Mouse (Mus musculus): Measurements from ENCODE around the gene Hexb. TPM values are rescaled to one million over a fixed set of nuclear protein-coding genes. Genes with fewer than 3 reads are reported as not detected.
A peak's percentile ranks its signal among the peaks of the same experiment; 100 is the strongest.
"Not testable (repeated sequence)": the region's sequence is repeated elsewhere in the genome, so short reads cannot be mapped to it uniquely, and the experiment has no call there.

Hexb gene
- polyA plus RNA-seq, 1 experiment, result 62.9 TPM

DNA sequence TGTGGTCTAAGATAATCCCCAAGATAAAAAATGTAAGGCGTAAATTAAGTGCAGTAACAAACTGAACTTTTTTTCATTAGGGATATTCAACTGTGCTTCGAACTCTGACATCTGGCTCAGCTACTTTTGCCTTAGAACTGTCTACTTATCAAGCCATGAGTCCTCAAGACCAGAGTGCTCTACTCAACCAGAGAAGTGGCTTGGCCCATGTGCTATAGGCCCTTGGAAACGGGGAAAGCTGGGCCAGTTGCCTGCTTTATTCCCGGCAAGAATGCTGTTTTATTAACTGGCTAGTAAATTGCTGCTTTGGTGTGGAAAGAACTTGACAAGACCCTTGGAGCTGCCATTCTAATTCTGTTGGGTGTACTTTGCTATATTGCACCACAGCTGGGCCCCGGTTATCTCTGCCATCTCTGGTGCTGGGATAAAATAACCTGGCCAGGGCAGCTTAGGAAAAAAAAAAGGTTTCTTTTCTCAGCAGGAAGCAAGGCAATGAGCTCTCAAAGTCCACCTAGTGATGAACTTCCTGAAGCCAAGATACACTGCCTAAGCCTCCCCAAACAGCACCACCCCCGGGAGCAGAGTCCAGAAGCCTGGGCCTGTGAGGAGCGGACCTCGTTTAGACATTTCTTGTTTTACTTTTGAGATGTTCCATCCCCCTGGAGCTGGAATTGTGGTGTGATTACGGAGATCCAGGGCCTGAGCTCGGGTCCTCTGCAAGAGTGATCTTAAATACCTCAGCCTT is 22.5 kb downstream of the Hexb start:
- no peak for DNase-seq
- H3K27me3 ChIP-seq (ENCODE audit: control insufficient read depth, insufficient read depth, low read length), result no peaks in the 10 kb centered on the region
- WGBS, result 86% methylated on average over 10 of the region's 10 CpGs
- TF ChIP-seq POLR2A (IDR thresholded peaks at IDR 0.05; ENCODE audit: borderline replicate concordance, insufficient read depth, low read length), result no peak
- no peak for TF ChIP-seq CTCF (IDR thresholded peaks at IDR 0.05; ENCODE audit: borderline replicate concordance, insufficient read depth, low read depth, low read length)
- H3K27ac ChIP-seq (ENCODE audit: insufficient read depth, low read length), result no peak overlapping the region
- H3K4me1 ChIP-seq (ENCODE audit: control insufficient read depth, insufficient read depth, low read length), result no peaks in the 10 kb centered on the region
- H3K4me3 ChIP-seq (replicated peaks; ENCODE audit: insufficient read depth, low read depth, low read length), result no peak overlapping the region

DNA sequence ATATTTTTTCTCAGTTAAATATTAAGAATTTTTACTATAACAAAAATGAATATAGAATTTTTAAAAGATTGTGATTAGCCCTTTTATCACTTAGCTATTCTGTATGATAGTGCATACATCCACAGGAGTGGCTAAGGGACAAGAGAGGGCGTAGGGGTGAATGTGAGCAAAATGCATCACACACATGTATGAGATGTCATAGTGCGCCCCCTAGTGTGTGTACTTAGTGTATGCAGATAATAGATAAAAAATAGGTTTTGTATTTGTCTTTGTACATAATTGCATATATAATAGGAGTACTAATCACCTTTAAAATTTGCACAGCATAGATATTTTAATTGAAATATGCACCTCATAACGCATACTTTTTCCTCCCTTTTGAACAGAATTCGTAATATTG is 52.3 kb downstream of the Hexb start:
- Histone ChIP-seq H3K27me3 (ENCODE audit: control insufficient read depth, insufficient read depth, low read length) (no peaks in the 10 kb centered on the region), H3K4me3 (replicated peaks; ENCODE audit: insufficient read depth, low read depth, low read length) (no peak overlapping the region), H3K4me1 (ENCODE audit: control insufficient read depth, insufficient read depth, low read length) (no peaks in the 10 kb centered on the region), H3K27ac (ENCODE audit: insufficient read depth, low read length) (no peak overlapping the region)
- peak in 1 of 2 experiments; percentile 40 for DNase-seq
- TF ChIP-seq POLR2A (IDR thresholded peaks at IDR 0.05; ENCODE audit: borderline replicate concordance, insufficient read depth, low read length) (no peak), CTCF (IDR thresholded peaks at IDR 0.05; ENCODE audit: borderline replicate concordance, insufficient read depth, low read depth, low read length) (peak; percentile 54; the same call in 1 of the 2 replicates)
- 53% methylated on average over 4 of the region's 4 CpGs for WGBS

DNA sequence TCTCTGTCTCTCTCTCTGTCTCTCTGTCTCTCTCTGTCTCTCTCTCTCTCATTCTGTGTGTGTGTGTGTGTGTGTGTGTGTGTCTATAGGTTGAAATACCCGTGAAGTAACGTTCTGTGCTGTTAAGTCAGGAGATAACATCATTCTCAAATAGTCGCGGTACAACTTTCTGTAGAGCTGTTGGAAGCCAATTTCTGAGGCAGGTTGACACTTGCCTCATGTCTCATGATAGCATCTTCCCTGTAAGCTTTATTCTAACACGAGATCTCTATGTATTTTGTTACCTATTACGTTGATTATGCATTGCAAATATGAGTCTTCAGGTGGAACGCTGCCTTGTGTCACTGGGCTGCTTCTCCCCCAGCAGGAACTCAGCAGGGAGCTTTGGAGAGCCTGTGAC is 55.8 kb downstream of the Hexb start:
- Histone ChIP-seq H3K4me3 (replicated peaks; ENCODE audit: insufficient read depth, low read depth, low read length) (no peak overlapping the region), H3K4me1 (ENCODE audit: control insufficient read depth, insufficient read depth, low read length) (no peaks in the 10 kb centered on the region), H3K27me3 (ENCODE audit: control insufficient read depth, insufficient read depth, low read length) (no peaks in the 10 kb centered on the region), H3K27ac (ENCODE audit: insufficient read depth, low read length) (no peak overlapping the region)
- WGBS, result 84% methylated on average over 7 of the region's 7 CpGs
- TF ChIP-seq CTCF (IDR thresholded peaks at IDR 0.05; ENCODE audit: borderline replicate concordance, insufficient read depth, low read depth, low read length) (no peak), POLR2A (IDR thresholded peaks at IDR 0.05; ENCODE audit: borderline replicate concordance, insufficient read depth, low read length) (no peak)
- no peak for DNase-seq

DNA sequence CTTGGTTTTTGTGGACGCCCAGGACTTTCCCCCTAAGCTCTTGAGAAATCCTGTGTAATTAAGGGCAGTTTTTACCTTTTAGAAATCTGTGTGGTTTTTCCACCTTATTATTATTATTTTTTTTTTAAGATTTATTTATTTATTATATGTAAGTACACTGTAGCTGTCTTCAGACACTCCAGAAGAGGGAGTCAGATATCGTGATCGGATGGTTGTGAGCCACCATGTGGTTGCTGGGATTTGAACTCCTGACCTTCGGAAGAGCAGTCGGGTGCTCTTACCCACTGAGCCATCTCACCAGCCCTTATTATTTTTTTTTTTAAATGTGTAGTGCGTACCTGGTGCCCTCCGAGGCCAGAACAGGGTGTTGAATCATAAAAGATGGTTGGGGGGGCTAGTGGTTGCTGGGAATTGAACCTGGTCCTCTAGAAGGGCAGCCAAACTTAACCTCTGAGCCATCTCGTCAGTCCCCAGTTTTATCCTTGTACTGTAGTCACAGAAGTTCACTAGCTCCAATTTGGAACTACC is 59.7 kb downstream of the Hexb start:
- not testable (repeated sequence) for H3K4me1 ChIP-seq (ENCODE audit: control insufficient read depth, insufficient read depth, low read length); DNase-seq; H3K27me3 ChIP-seq (ENCODE audit: control insufficient read depth, insufficient read depth, low read length); H3K27ac ChIP-seq (ENCODE audit: insufficient read depth, low read length)
- peak overlapping the region; percentile 96 for H3K4me3 ChIP-seq (replicated peaks; ENCODE audit: insufficient read depth, low read depth, low read length)
- 26% methylated on average over 8 of the region's 8 CpGs for WGBS

DNA sequence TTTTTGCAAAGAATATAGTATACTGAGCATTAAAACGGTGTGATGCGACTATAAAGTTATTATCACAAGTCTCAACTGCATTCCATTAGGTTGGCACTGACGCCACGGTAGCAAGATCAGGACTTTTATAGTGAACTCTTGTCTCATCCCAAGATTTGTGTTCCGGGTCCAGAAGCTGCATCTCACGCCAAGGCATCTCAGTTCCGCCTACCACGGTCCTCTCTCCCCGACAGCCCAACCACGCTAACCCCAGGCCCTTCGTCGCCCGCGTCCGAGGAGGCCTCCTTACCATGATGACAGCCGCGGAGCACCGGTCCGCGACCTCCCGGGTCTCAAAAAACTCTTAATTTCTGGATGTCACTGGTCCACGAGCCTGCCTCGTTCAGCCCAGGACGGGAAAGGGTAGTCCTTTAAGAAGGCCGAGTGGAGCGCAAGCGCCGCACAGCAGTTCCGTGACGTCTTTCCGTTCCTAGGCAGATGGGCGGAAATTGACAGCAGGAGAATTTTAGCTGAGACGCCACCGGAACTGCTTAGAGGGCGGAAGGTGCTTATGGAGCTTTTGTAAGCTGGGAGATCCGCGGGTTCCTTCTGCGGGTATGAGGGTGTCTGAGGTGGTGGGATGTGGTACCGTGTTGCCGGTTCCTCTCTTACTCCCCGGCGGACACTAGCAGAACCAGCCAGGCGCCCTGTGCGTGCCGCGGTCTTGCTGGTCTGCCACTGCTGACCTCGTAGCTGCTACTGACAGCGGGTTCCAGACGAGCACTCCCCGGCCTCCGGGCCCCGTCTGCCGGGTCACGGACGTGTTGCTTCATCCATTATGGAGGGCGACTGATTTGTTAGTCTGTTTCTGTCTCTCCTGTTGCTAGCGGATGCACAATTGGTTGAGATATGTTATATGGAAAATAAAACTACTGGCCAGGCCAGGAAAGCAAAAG is 60.4 kb downstream of the Hexb start, which contains the start of the genes Gfm2 and Nsa2:
Gene Gfm2 (plus strand): TSS at position 472 of the 935 bp plus-strand sequence.
Gene Nsa2 (minus strand): TSS at position 472 of the 935 bp plus-strand sequence.
- under 1% methylated on average over 57 of the region's 57 CpGs for WGBS
- Histone ChIP-seq H3K4me3 (replicated peaks; ENCODE audit: insufficient read depth, low read depth, low read length) (peak within 1 kb of the TSS; percentile 96), H3K27ac (ENCODE audit: insufficient read depth, low read length) (peak within 1 kb of the TSS; percentile 79), H3K27me3 (ENCODE audit: control insufficient read depth, insufficient read depth, low read length) (no peaks in the 10 kb centered on the region), H3K4me1 (ENCODE audit: control insufficient read depth, insufficient read depth, low read length) (no peaks in the 10 kb centered on the region)
- DNase-seq, result peak; percentile 92 to 93
- peak; percentile 78; the same call in 1 of the 2 replicates for TF ChIP-seq POLR2A (IDR thresholded peaks at IDR 0.05; ENCODE audit: borderline replicate concordance, insufficient read depth, low read length)
- TF ChIP-seq CTCF (IDR thresholded peaks at IDR 0.05; ENCODE audit: borderline replicate concordance, insufficient read depth, low read depth, low read length), result no peak

DNA sequence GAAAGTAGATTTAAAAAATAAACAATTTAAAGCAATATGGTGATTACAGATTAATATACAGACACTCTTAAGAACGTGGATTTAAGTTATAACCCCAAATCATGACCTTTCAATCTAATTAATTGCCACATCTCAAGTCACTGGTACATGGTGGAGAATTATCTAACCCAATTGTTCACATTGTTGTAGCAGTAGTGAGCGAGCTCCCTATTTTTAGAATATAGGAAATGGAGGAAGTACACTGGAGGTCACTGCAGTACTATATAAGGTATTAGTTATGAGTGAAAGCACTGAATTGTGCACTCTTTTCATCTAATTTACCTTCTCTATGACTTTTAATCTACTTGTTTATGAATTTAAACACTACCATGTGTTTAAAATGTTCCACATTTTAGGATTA is 67.7 kb downstream of the Hexb start:
- H3K27me3 ChIP-seq (ENCODE audit: control insufficient read depth, insufficient read depth, low read length); H3K4me3 ChIP-seq (replicated peaks; ENCODE audit: insufficient read depth, low read depth, low read length); H3K4me1 ChIP-seq (ENCODE audit: control insufficient read depth, insufficient read depth, low read length); DNase-seq; H3K27ac ChIP-seq (ENCODE audit: insufficient read depth, low read length): not testable (repeated sequence)
- no CpG with 5 or more reads among the region's 2 CpGs for WGBS

DNA sequence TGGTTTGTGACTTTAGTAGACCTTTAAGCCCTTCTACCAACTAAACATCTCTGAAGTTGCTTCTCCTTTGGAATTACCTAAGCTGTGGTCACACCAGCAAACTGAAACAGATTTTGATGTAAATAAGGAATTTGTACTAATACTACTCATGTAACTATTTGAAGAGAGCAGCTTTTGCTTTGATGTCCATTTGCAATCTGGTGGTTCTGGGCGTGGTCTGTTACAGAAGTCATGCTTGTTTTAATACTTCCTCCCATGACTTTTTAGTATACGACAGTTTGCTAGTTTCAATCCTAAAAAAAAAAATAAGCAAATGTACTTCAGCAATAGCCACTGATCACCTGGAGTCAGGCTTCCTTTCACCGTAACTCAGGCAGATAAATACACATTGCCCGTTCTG is 68.5 kb downstream of the Hexb start:
- H3K27me3 ChIP-seq (ENCODE audit: control insufficient read depth, insufficient read depth, low read length); DNase-seq; H3K27ac ChIP-seq (ENCODE audit: insufficient read depth, low read length); H3K4me1 ChIP-seq (ENCODE audit: control insufficient read depth, insufficient read depth, low read length); H3K4me3 ChIP-seq (replicated peaks; ENCODE audit: insufficient read depth, low read depth, low read length): not testable (repeated sequence)
- 97% methylated on average over 4 of the region's 4 CpGs for WGBS

Other genes with a start within 250 kb of the Hexb start
- gene 1700029F12Rik, start 164.0 kb downstream of the Hexb start, polyA plus RNA-seq (2012; rRNA removed), result not detected in 2 replicates
- gene Fam169a, start 131.1 kb downstream of the Hexb start, polyA plus RNA-seq (2012; rRNA removed), result 11.0 and 11.9 TPM in 2 replicates
- gene Gm6169, start 99.1 kb downstream of the Hexb start, polyA plus RNA-seq (2012; rRNA removed), result 0.31 TPM in 1 of 2 replicates, not detected in the other
- gene Gfm2, start 60.4 kb downstream of the Hexb start, polyA plus RNA-seq (2012; rRNA removed), result 34.1 and 36.2 TPM in 2 replicates
- 37.8 and 44.9 TPM in 2 replicates for gene Nsa2, start 60.4 kb downstream of the Hexb start, polyA plus RNA-seq (2012; rRNA removed)
- gene Enc1, start 42.7 kb upstream of the Hexb start, polyA plus RNA-seq (2012; rRNA removed), result 16.7 and 20.2 TPM in 2 replicates

Data from cerebellum, adult 2 months (tissue).